Mouse (Mus musculus): ENCODE data around the gene Pbld1. TPM values are rescaled to one million over a fixed set of nuclear protein-coding genes. Genes with fewer than 3 reads are reported as not detected.

Pbld1 gene
- total and polyA plus RNA-seq, 3 experiments, result 0.47 to 0.50 TPM; not detected in 1

DNA sequence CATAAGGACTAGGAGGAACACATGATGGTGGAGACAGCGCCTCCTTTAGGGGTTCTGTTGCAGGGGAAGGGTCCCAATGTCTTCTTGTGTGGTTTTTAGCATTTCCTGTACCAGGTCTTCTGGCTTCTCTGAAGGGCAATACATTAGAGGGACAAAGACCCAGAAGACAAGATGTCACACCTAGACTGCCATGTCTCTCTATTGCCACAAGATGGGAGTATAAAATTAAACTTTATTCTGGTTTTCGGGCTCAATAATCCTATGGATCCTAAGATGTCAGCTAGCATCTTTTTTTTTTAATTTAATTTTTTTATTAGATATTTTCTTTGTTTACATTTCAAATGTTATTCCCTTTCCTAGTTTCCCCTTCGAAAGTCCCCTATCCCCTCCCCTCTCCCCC, 16.8 kb upstream of the Pbld1 start:
- no peak overlapping the region for H3K4me3 ChIP-seq (ENCODE audit: control insufficient read depth in 1 of 2, insufficient read depth in 1 of 2, low read depth in 2 of 2, low read length in 2 of 2)
- H3K27ac ChIP-seq (ENCODE audit: control insufficient read depth, low read depth, low read length), result no peak overlapping the region
- H3K9ac ChIP-seq (ENCODE audit: control insufficient read depth, low read depth, low read length, poor library complexity, severe bottlenecking), result no peak overlapping the region
- H3K27me3 ChIP-seq (ENCODE audit: control insufficient read depth in 1 of 2, insufficient read depth in 2 of 2, low read length in 2 of 2), result peaks cover 0 to 2% of the 10 kb centered on the region in 2 experiments; a peak in 1 of 4 replicates
- no peaks in the 10 kb centered on the region for H3K4me1 ChIP-seq (ENCODE audit: control insufficient read depth in 1 of 2, insufficient read depth in 2 of 2, low read length in 2 of 2)
- no peaks in the 10 kb centered on the region for H3K9me3 ChIP-seq (replicated peaks; ENCODE audit: insufficient read depth, low read length)
- H3K79me2 ChIP-seq (ENCODE audit: control insufficient read depth, insufficient read depth, low read length, poor library complexity), result no peaks in the 10 kb centered on the region
- TF ChIP-seq RAD21 (IDR thresholded peaks at IDR 0.05; ENCODE audit: low read depth, low read length) (peak; percentile 36), MXI1 (IDR thresholded peaks at IDR 0.05; ENCODE audit: low read depth, low read length) (no peak), CHD2 (IDR thresholded peaks at IDR 0.05; ENCODE audit: low read length) (no peak), ZC3H11A (IDR thresholded peaks at IDR 0.05; ENCODE audit: low read depth, low read length) (no peak), ELF1 (IDR thresholded peaks at IDR 0.05; ENCODE audit: low read depth, low read length) (no peak), EP300 (IDR thresholded peaks at IDR 0.05; ENCODE audit: low read depth in 1 of 2, low read length in 2 of 2) (no peak), ETS1 (IDR thresholded peaks at IDR 0.05; ENCODE audit: low read depth, low read length) (no peak), ZMIZ1 (IDR thresholded peaks at IDR 0.05; ENCODE audit: low read depth, low read length) (no peak), NRF1 (IDR thresholded peaks at IDR 0.05; ENCODE audit: insufficient read depth, low read depth, low read length, poor library complexity, severe bottlenecking) (no peak), NELFE (IDR thresholded peaks at IDR 0.05; ENCODE audit: low read depth, low read length) (no peak), MYB (IDR thresholded peaks at IDR 0.05; ENCODE audit: low read depth, low read length) (no peak), JUND (IDR thresholded peaks at IDR 0.05; ENCODE audit: low read depth, low read length) (no peak), RCOR1 (IDR thresholded peaks at IDR 0.05; ENCODE audit: low read depth, low read length) (no peak), CTCF (IDR thresholded peaks at IDR 0.05 in 2 of 3, conservative IDR thresholded peaks at IDR 0.05 in 1 of 3; ENCODE audit: control insufficient read depth in 1 of 3, insufficient read depth in 1 of 3, low read depth in 2 of 3, low read length in 3 of 3, poor library complexity in 1 of 3, severe bottlenecking in 1 of 3) (peak in 1 of 3 experiments; percentile 39; a peak in 2 of 6 replicates), TAL1 (IDR thresholded peaks at IDR 0.05; ENCODE audit: low read length) (no peak), TBP (IDR thresholded peaks at IDR 0.05; ENCODE audit: low read depth, low read length) (no peak), SMC3 (IDR thresholded peaks at IDR 0.05; ENCODE audit: low read depth, low read length) (peak; percentile 36)
- H3K36me3 ChIP-seq (ENCODE audit: control insufficient read depth in 1 of 2, insufficient read depth in 2 of 2, low read length in 2 of 2), result no peaks in the 10 kb centered on the region
- no peak for DNase-seq (ENCODE audit: low read depth, low spot score)

DNA sequence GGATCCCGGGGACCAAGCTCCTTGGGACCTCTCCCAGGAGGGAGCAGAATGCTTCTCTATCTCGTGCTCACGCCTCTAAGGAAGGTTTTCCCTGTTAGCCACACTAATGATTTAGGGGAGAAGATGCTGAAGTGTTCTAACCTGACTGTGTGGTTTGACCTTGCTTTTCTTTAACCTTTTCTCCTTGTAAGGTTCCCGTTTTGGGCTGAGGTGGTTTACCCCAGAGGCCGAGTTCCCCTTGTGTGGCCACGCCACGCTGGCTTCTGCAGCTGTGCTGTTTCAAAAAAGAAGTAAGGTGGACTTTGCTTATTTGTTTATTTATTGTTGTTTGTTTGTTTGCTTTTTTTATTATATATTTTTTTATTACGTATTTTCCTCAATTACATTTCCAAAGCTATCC, 12.2 kb upstream of the Pbld1 start:
- Histone ChIP-seq H3K9me3 (replicated peaks; ENCODE audit: insufficient read depth, low read length) (no peaks in the 10 kb centered on the region), H3K4me3 (ENCODE audit: control insufficient read depth in 1 of 2, insufficient read depth in 1 of 2, low read depth in 2 of 2, low read length in 2 of 2) (no peak overlapping the region), H3K4me1 (ENCODE audit: control insufficient read depth in 1 of 2, insufficient read depth in 2 of 2, low read length in 2 of 2) (no peaks in the 10 kb centered on the region), H3K36me3 (ENCODE audit: control insufficient read depth in 1 of 2, insufficient read depth in 2 of 2, low read length in 2 of 2) (no peaks in the 10 kb centered on the region), H3K9ac (ENCODE audit: control insufficient read depth, low read depth, low read length, poor library complexity, severe bottlenecking) (no peak overlapping the region), H3K79me2 (ENCODE audit: control insufficient read depth, insufficient read depth, low read length, poor library complexity) (no peaks in the 10 kb centered on the region), H3K27ac (ENCODE audit: control insufficient read depth, low read depth, low read length) (no peak overlapping the region), H3K27me3 (ENCODE audit: control insufficient read depth in 1 of 2, insufficient read depth in 2 of 2, low read length in 2 of 2) (peaks cover 0 to 2% of the 10 kb centered on the region in 2 experiments; a peak in 1 of 4 replicates)
- TF ChIP-seq UBTF (IDR thresholded peaks at IDR 0.05; ENCODE audit: borderline replicate concordance, insufficient read depth, low read depth, low read length) (no peak), MEF2A (IDR thresholded peaks at IDR 0.05; ENCODE audit: extremely low read depth, insufficient replicate concordance, low read depth, low read length, poor library complexity, severe bottlenecking) (no peak), USF2 (IDR thresholded peaks at IDR 0.05; ENCODE audit: borderline replicate concordance in 1 of 2, insufficient read depth in 1 of 2, low read depth in 1 of 2, low read length in 2 of 2) (no peak), ELF1 (IDR thresholded peaks at IDR 0.05; ENCODE audit: low read depth, low read length) (no peak), ZC3H11A (IDR thresholded peaks at IDR 0.05; ENCODE audit: low read depth, low read length) (no peak), TBP (IDR thresholded peaks at IDR 0.05; ENCODE audit: low read depth, low read length) (no peak)
- no peak for DNase-seq (ENCODE audit: low read depth, low spot score)
